Mouse (Mus musculus): ENCODE results near the gene Tcf7l2. TPM values are rescaled to one million over a fixed set of nuclear protein-coding genes. Genes with fewer than 3 reads are reported as not detected.
A peak's percentile ranks its signal among the peaks of the same experiment; 100 is the strongest.

The Tcf7l2 gene
- total RNA-seq, 2 experiments from 2014 or later = 8.1 to 9.0 TPM

- intact Hi-C loops (cut with DNase I) = no loop called here
- no peak for TF ChIP-seq CTCF (IDR thresholded peaks at IDR 0.05)
- Histone ChIP-seq H3K4me3 (no peak overlapping the region), H3K27ac (no peak overlapping the region)
- DNase-seq (ENCODE audit: extremely low spot score in 1 of 2, low spot score in 2 of 2) = no peak
Measured at GRCm38 (mm10) chr19:55732994-55733393, 8.6 kb upstream of the Tcf7l2 start.

- TF ChIP-seq CTCF (IDR thresholded peaks at IDR 0.05) = no peak
- no peak for DNase-seq (ENCODE audit: extremely low spot score in 1 of 2, low spot score in 2 of 2)
- intact Hi-C loops (cut with DNase I) = no loop called here
- Histone ChIP-seq H3K4me3 (no peak overlapping the region), H3K27ac (no peak overlapping the region)
Measured at GRCm38 (mm10) chr19:55736016-55736415, 5.6 kb upstream of the Tcf7l2 start.

- Histone ChIP-seq H3K4me3 (no peak overlapping the region), H3K27ac (no peak overlapping the region)
- TF ChIP-seq CTCF (IDR thresholded peaks at IDR 0.05) = no peak
- no peak for DNase-seq (ENCODE audit: extremely low spot score in 1 of 2, low spot score in 2 of 2)
- intact Hi-C loops (cut with DNase I) = loop anchor here (5.0 kb wide), 2 partner anchors 138 to 317 kb away; no protein-coding TSS in a partner anchor
Measured at GRCm38 (mm10) chr19:55739713-55740112, 1.9 kb upstream of the Tcf7l2 start.

- Histone ChIP-seq H3K4me3 (peak overlapping the region; percentile 31), H3K27ac (peak overlapping the region; percentile 29; the same call in 1 of the 2 replicates)
- intact Hi-C loops (cut with DNase I) = loop anchor here (5.0 kb wide), 2 partner anchors 136 to 319 kb away; no protein-coding TSS in a partner anchor
- no peak for TF ChIP-seq CTCF (IDR thresholded peaks at IDR 0.05)
- DNase-seq (ENCODE audit: extremely low spot score in 1 of 2, low spot score in 2 of 2) = no peak
Measured at GRCm38 (mm10) chr19:55740753-55741438, 724 bp upstream of the Tcf7l2 start.

GRCm38 (mm10) chr19:55742386-55743000 is 873 bp downstream of the Tcf7l2 start:
- intact Hi-C loops (cut with DNase I) = loop anchor here (2.0 to 5.0 kb wide), 3 partner anchors 135 to 320 kb away; no protein-coding TSS in a partner anchor
- no peak for TF ChIP-seq CTCF (IDR thresholded peaks at IDR 0.05)
- Histone ChIP-seq H3K4me3 (peak overlapping the region; percentile 52), H3K27ac (peak overlapping the region; percentile 69)
- DNase-seq (ENCODE audit: extremely low spot score in 1 of 2, low spot score in 2 of 2) = peak in 1 of 2 experiments; percentile 19

GRCm38 (mm10) chr19:55743001-55743556 is 1.5 kb downstream of the Tcf7l2 start:
- DNase-seq (ENCODE audit: extremely low spot score in 1 of 2, low spot score in 2 of 2) = peak in 1 of 2 experiments; percentile 12
- TF ChIP-seq CTCF (IDR thresholded peaks at IDR 0.05) = no peak
- H3K4me3 ChIP-seq = peak overlapping the region; percentile 52
- intact Hi-C loops (cut with DNase I) = loop anchor here (2.0 to 5.0 kb wide), 3 partner anchors 134 to 321 kb away; no protein-coding TSS in a partner anchor
- H3K27ac ChIP-seq = peak overlapping the region; percentile 69

GRCm38 (mm10) chr19:55743557-55744441 is 2.2 kb downstream of the Tcf7l2 start:
- peak overlapping the region; percentile 64 for H3K27ac ChIP-seq
- no peak for TF ChIP-seq CTCF (IDR thresholded peaks at IDR 0.05)
- DNase-seq (ENCODE audit: extremely low spot score in 1 of 2, low spot score in 2 of 2) = peak; percentile 36 to 41
- intact Hi-C loops (cut with DNase I) = loop anchor here (2.0 to 5.0 kb wide), 3 partner anchors 134 to 321 kb away; no protein-coding TSS in a partner anchor
- peak overlapping the region; percentile 52 for H3K4me3 ChIP-seq

GRCm38 (mm10) chr19:55744576-55745191 is 3.1 kb downstream of the Tcf7l2 start:
- peak overlapping the region; percentile 52; the same call in 1 of the 2 replicates for H3K4me3 ChIP-seq
- intact Hi-C loops (cut with DNase I) = loop anchor here (5.0 kb wide), 2 partner anchors 133 to 322 kb away; no protein-coding TSS in a partner anchor
- H3K27ac ChIP-seq = no peak overlapping the region
- no peak for TF ChIP-seq CTCF (IDR thresholded peaks at IDR 0.05)
- DNase-seq (ENCODE audit: extremely low spot score in 1 of 2, low spot score in 2 of 2) = no peak

- Histone ChIP-seq H3K4me3 (no peak overlapping the region), H3K27ac (no peak overlapping the region)
- no peak for DNase-seq (ENCODE audit: extremely low spot score in 1 of 2, low spot score in 2 of 2)
- no peak for TF ChIP-seq CTCF (IDR thresholded peaks at IDR 0.05)
- intact Hi-C loops (cut with DNase I) = no loop called here
Measured at GRCm38 (mm10) chr19:55745192-55745578, 3.6 kb downstream of the Tcf7l2 start.

GRCm38 (mm10) chr19:55746241-55746640 is 4.6 kb downstream of the Tcf7l2 start:
- intact Hi-C loops (cut with DNase I) = no loop called here

More at GRCm38 (mm10) chr19:55746241-55746640, 4.6 kb downstream of the Tcf7l2 start:
- Histone ChIP-seq H3K4me3 (no peak overlapping the region), H3K27ac (no peak overlapping the region)
- TF ChIP-seq CTCF (IDR thresholded peaks at IDR 0.05) = no peak
- no peak for DNase-seq (ENCODE audit: extremely low spot score in 1 of 2, low spot score in 2 of 2)
